Mouse (Mus musculus) embryonic facial prominence, embryonic 11.5 days (tissue): ENCODE measurements at regions not wholly inside any gene's neighbourhood (a gene's known extent, or its start where the extent isn't known, plus 50 kb on each side); places are given as distances from the start of the nearest gene placed in this dataset.
A peak's percentile ranks its signal among the peaks of the same experiment; 100 is the strongest.
"Not testable (repeated sequence)": the region's sequence is repeated elsewhere in the genome, so short reads cannot be mapped to it uniquely, and the experiment has no call there.

Source experiments
- ATAC-seq: fragments of 200-750 bp; cut with Nextera tagmentation; replicated peaks from 2 replicates; pipeline ENCODE4 v1.8.0; 2017; ENCODE audit warnings: low read depth; ENCODE audit not compliant: insufficient number of reproducible peaks, low FRiP score, low TSS enrichment
- DNase-seq: peaks from one replicate; pipeline ENCODE4 v3.0.0-alpha.2; 2015; ENCODE audit warnings: low spot score
- H3K27ac ChIP-seq: fragments of 300-500 bp; sonication (generic); replicated peaks from 2 replicates; pipeline ENCODE4 v1.5.1; 2014; ENCODE audit warnings: mild to moderate bottlenecking, low read depth, low read length, control low read depth
- H3K27me3 ChIP-seq: fragments of 300-500 bp; sonication (generic); 2 replicates; pipeline ENCODE4 v1.6.1; 2014; ENCODE audit warnings: mild to moderate bottlenecking, low read length, moderate library complexity, mixed read lengths; ENCODE audit not compliant: control insufficient read depth, insufficient read depth
- H3K36me3 ChIP-seq: fragments of 300-500 bp; sonication (generic); replicated peaks from 2 replicates; pipeline ENCODE4 v1.6.1; 2014; ENCODE audit warnings: low read depth, mild to moderate bottlenecking, low read length, moderate library complexity, mixed read lengths; ENCODE audit not compliant: control insufficient read depth, insufficient read depth
- H3K4me1 ChIP-seq: fragments of 300-500 bp; sonication (generic); 2 replicates; pipeline ENCODE4 v1.6.1; 2014; ENCODE audit warnings: low read length, mixed read lengths; ENCODE audit not compliant: control insufficient read depth, insufficient read depth
- H3K4me2 ChIP-seq: fragments of 300-500 bp; sonication (generic); 2 replicates; pipeline ENCODE4 v1.6.1; 2014; ENCODE audit warnings: low read depth, mild to moderate bottlenecking, control low read depth, low read length, moderate library complexity
- H3K4me3 ChIP-seq: fragments of 300-500 bp; sonication (generic); 2 replicates; pipeline ENCODE4 v1.5.1; 2014; ENCODE audit warnings: low read depth, low read length, control low read depth
- H3K9ac ChIP-seq: fragments of 300-500 bp; sonication (generic); replicated peaks from 2 replicates; pipeline ENCODE4 v1.6.1; 2014; ENCODE audit warnings: mild to moderate bottlenecking, control low read depth, low read length
- H3K9me3 ChIP-seq: fragments of 300-500 bp; sonication (generic); replicated peaks from 2 replicates; pipeline ENCODE4 v1.6.1; 2016; ENCODE audit warnings: mild to moderate bottlenecking, low read length, inconsistent platforms, mixed read lengths; ENCODE audit not compliant: control insufficient read depth
- WGBS: fragments of 180-500 bp; shearing (Covaris S2); extraction: QIAGEN DNeasy Blood & Tissue Kit; methylation state at CpG from one replicate; pipeline ENCODE4 v1.1.7; 2014; 5-methylcytosine and 5-hydroxymethylcytosine counted together

DNA sequence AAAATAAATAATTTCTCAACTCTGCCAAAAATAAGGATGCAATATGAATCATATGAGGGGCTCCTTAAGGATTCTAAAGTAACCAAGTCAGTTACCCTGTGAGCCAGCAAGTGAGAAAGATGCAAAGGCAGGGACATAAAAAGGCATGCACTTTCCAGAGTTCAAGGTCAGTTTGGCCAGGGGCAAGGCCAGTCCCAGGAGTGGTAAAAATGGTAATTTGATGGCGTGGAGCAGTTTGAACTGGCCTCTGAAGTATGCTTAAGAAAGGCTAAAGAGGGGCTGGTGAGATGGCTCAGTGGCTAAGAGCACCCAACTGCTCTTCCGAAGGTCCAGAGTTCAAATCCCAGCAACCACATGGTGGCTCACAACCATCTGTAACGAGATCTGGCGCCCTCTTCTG is 68.8 kb downstream of the BC005561 start:
- H3K27me3 ChIP-seq, DNase-seq, H3K9me3 ChIP-seq, H3K4me1 ChIP-seq, H3K4me3 ChIP-seq, H3K9ac ChIP-seq, H3K4me2 ChIP-seq, ATAC-seq, H3K27ac ChIP-seq, H3K36me3 ChIP-seq: not testable (repeated sequence)
- WGBS: 92% methylated on average over 4 of the region's 4 CpGs

DNA sequence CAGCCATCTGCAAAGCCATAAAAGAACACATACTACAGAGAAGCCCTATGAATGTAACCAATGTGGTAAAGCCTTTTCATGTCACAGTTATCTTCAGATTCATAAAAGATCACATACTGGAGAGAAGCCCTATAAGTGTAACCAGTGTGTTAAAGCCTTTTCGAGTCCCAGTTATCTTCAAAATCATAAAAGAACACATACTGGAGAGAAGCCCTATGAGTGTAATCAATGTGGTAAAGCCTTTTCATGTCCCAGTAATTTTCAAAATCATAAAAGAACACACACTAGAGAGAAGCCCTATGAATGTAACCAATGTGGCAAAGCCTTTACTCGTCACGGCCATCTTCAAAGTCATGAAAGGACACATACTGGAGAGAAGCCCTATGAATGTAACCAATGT is 74.2 kb downstream of the BC005561 start:
- 94% methylated on average over 3 of the region's 3 CpGs for WGBS
- peak; percentile 1 for DNase-seq
- H3K4me2 ChIP-seq, H3K27me3 ChIP-seq, H3K9ac ChIP-seq, H3K4me3 ChIP-seq, H3K27ac ChIP-seq, H3K4me1 ChIP-seq, ATAC-seq: not testable (repeated sequence)
- Histone ChIP-seq H3K36me3 (peaks cover 17% of the 10 kb centered on the region), H3K9me3 (peaks cover 22% of the 10 kb centered on the region)

DNA sequence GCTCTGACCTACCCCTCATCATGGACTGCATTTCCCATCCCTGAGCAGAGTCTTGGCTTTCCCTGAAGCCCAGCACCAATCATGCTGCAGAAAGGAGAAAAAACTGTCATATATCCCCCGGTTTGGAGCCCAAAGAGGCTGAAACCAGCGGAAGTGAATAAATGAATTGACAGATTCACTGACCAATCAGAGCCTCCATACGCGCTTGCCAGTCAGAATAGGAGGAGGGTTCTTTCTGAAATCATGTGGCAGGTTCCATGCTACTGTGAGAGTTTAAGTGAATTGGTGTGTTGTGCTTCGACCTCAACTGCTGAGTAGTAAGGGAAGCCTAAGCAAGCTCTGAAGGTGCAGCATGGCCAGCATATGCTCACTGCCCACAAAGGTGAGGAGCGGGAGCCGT is 101.0 kb downstream of the BC005561 start:
- DNase-seq: no peak
- Histone ChIP-seq H3K27me3 (no peaks in the 10 kb centered on the region), H3K9ac (no peak overlapping the region), H3K4me3 (no peak overlapping the region), H3K4me2 (no peak overlapping the region), H3K9me3 (no peaks in the 10 kb centered on the region), H3K27ac (no peak overlapping the region), H3K36me3 (no peaks in the 10 kb centered on the region), H3K4me1 (no peaks in the 10 kb centered on the region)
- 74% methylated on average over 7 of the region's 7 CpGs for WGBS
- ATAC-seq: no peak
